9 mouse cellular contexts compared by ENCODE assay signal in genomic region chr17:31304895-31305775, GRCm38 (mm10). TPM values are rescaled to one million over a fixed set of nuclear protein-coding genes. Genes with fewer than 3 reads are reported as not detected.
DNase-seq lines count a peak whose midpoint lies in the region; ATAC-seq and TF ChIP-seq lines count a peak whose summit lies in the region.
"Had no signal": no experiment of that assay in that cellular context is flagged by ENCODE, and none has a peak within 500 bp of the region (broad histone marks: within the 10 kb centered on the region; RNA-seq: fewer than 3 reads in every experiment).

No protein-coding gene starts in this region.

- intact Hi-C loops in left cerebral cortex, postnatal 36 days (cut with DNase I): no loop called here

- no peak overlapping the region for H3K9ac ChIP-seq in heart, embryonic 15.5 days
- no peak overlapping the region for H3K9ac ChIP-seq in liver, adult 2 months (ENCODE audit: low read depth, low read length)
- no peak overlapping the region for H3K9ac ChIP-seq in hindbrain, embryonic 12.5 days
- no peak overlapping the region for H3K9ac ChIP-seq in midbrain, embryonic 15.5 days
- H3K9ac ChIP-seq: limb, embryonic 13.5 days had no signal

- no peaks in the 10 kb centered on the region for H3K79me2 ChIP-seq in liver, adult 2 months (ENCODE audit: control insufficient read depth, insufficient read depth, low read length)

- H3K4me1 ChIP-seq in heart, embryonic 15.5 days (replicated peaks): peaks cover 20% of the 10 kb centered on the region
- peaks cover 6% of the 10 kb centered on the region; the same call in 1 of the 2 replicates for H3K4me1 ChIP-seq in liver, adult 2 months (ENCODE audit: control insufficient read depth, insufficient read depth, low read length)
- peaks cover 15% of the 10 kb centered on the region for H3K4me1 ChIP-seq in hindbrain, embryonic 12.5 days
- H3K4me1 ChIP-seq in midbrain, embryonic 15.5 days: no peaks in the 10 kb centered on the region

- ATAC-seq in heart, embryonic 15.5 days (replicated peaks; ENCODE audit: insufficient number of reproducible peaks, insufficient read depth, low FRiP score, low read depth): peak; percentile 45
- no peak for ATAC-seq in hindbrain, embryonic 12.5 days (ENCODE audit: low FRiP score)
- ATAC-seq in midbrain, embryonic 15.5 days (replicated peaks): no peak

- TF ChIP-seq CTCF in liver, adult 2 months (IDR thresholded peaks at IDR 0.05; ENCODE audit: low read depth, low read length): no peak

- peak; percentile 41 for DNase-seq in ES-CJ7 (ENCODE audit: low read depth, low spot score)
- peak; percentile 92 for DNase-seq in adrenal gland, postnatal 14 days
- peak; percentile 39 for DNase-seq in liver, adult 2 months (ENCODE audit: extremely low read depth, low read depth, low spot score)
- DNase-seq in spleen, adult 18-20 months: peak; percentile 43 to 44
- DNase-seq in left cerebral cortex, postnatal 36 days (ENCODE audit: low spot score in 2 of 2): no peak

- no peaks in the 10 kb centered on the region for H3K27me3 ChIP-seq in heart, embryonic 15.5 days
- H3K27me3 ChIP-seq in liver, adult 2 months (ENCODE audit: control insufficient read depth, insufficient read depth, low read length): no peaks in the 10 kb centered on the region
- no peaks in the 10 kb centered on the region; the same call in 1 of the 2 replicates for H3K27me3 ChIP-seq in hindbrain, embryonic 12.5 days
- H3K27me3 ChIP-seq in midbrain, embryonic 15.5 days (replicated peaks): no peaks in the 10 kb centered on the region
- H3K27me3 ChIP-seq: limb, embryonic 13.5 days had no signal

- H3K9me3 ChIP-seq in heart, embryonic 15.5 days (replicated peaks): no peaks in the 10 kb centered on the region
- no peaks in the 10 kb centered on the region for H3K9me3 ChIP-seq in hindbrain, embryonic 12.5 days (replicated peaks)
- no peaks in the 10 kb centered on the region for H3K9me3 ChIP-seq in midbrain, embryonic 15.5 days
- H3K9me3 ChIP-seq: limb, embryonic 13.5 days had no signal

- peak overlapping the region; percentile 33; the same call in 1 of the 2 replicates for H3K27ac ChIP-seq in heart, embryonic 15.5 days
- H3K27ac ChIP-seq in liver, adult 2 months (replicated peaks; ENCODE audit: insufficient read depth, low read depth, low read length): peak overlapping the region; percentile 7; the same call in 1 of the 2 replicates
- H3K27ac ChIP-seq in hindbrain, embryonic 12.5 days: no peak overlapping the region
- H3K27ac ChIP-seq in midbrain, embryonic 15.5 days: no peak overlapping the region
- H3K27ac ChIP-seq: limb, embryonic 13.5 days had no signal

- H3K4me3 ChIP-seq in heart, embryonic 15.5 days: no peak overlapping the region
- H3K4me3 ChIP-seq in liver, adult 2 months (ENCODE audit: insufficient read depth, low read depth, low read length): no peak overlapping the region
- H3K4me3 ChIP-seq in hindbrain, embryonic 12.5 days: no peak overlapping the region
- no peak overlapping the region for H3K4me3 ChIP-seq in midbrain, embryonic 15.5 days
- H3K4me3 ChIP-seq: limb, embryonic 13.5 days had no signal

- TF ChIP-seq POLR2A in liver, adult 2 months (IDR thresholded peaks at IDR 0.05; ENCODE audit: extremely low read depth, insufficient read depth, low read length): no peak

- H3K4me2 ChIP-seq in heart, embryonic 15.5 days: no peak overlapping the region
- no peak overlapping the region for H3K4me2 ChIP-seq in hindbrain, embryonic 12.5 days (replicated peaks)
- H3K4me2 ChIP-seq in midbrain, embryonic 15.5 days: no peak overlapping the region
- H3K4me2 ChIP-seq: limb, embryonic 13.5 days had no signal

- no peaks in the 10 kb centered on the region for H3K36me3 ChIP-seq in heart, embryonic 15.5 days
- no peaks in the 10 kb centered on the region for H3K36me3 ChIP-seq in liver, adult 2 months (ENCODE audit: control insufficient read depth, insufficient read depth, low read length)
- H3K36me3 ChIP-seq in hindbrain, embryonic 12.5 days: no peaks in the 10 kb centered on the region
- no peaks in the 10 kb centered on the region for H3K36me3 ChIP-seq in midbrain, embryonic 15.5 days (replicated peaks)
- H3K36me3 ChIP-seq: limb, embryonic 13.5 days had no signal

- WGBS in heart, embryonic 15.5 days: 41% methylated on average over 12 of the region's 12 CpGs
- WGBS in liver, adult 2 months: 49% methylated on average over 12 of the region's 12 CpGs
- WGBS in hindbrain, embryonic 12.5 days: 58% methylated on average over 12 of the region's 12 CpGs
- 61% methylated on average over 12 of the region's 12 CpGs for WGBS in midbrain, embryonic 15.5 days

RNA-seq across cellular contexts. Expression of gene Slc37a1, which starts 18.5 kb away (rescaled TPM):
- 6.7 and 13.3 TPM in 2 replicates for total RNA-seq in adrenal gland, postnatal 14 days (2021)
- polyA plus RNA-seq in heart, embryonic 15.5 days (2015; fragmentation: Nextera tagmentation; extraction: Ambion mirVana): 8.7 and 9.1 TPM in 2 replicates
- total RNA-seq in liver, adult 2 months (2014; rRNA removed): 1.4 and 3.6 TPM in 2 replicates
- polyA plus RNA-seq in liver, adult 2 months (2012; rRNA removed): 1.8 and 4.7 TPM in 2 replicates
- 1 to 10 TPM; 8.2 to 9.9 TPM for total RNA-seq in left cerebral cortex, postnatal 36 days (2021)
- 15.5 and 15.8 TPM in 2 replicates for polyA plus RNA-seq in hindbrain, embryonic 12.5 days (2016; fragmentation: Nextera tagmentation; extraction: Ambion mirVana)
- 12.8 and 13.4 TPM in 2 replicates for polyA plus RNA-seq in midbrain, embryonic 15.5 days (2015; fragmentation: Nextera tagmentation; extraction: Ambion mirVana)

RNA-seq across cellular contexts. Expression of gene Rsph1, which starts 28.0 kb away (rescaled TPM):
- total RNA-seq in adrenal gland, postnatal 14 days (2021): 6.4 and 6.7 TPM in 2 replicates
- polyA plus RNA-seq in heart, embryonic 15.5 days (2015; fragmentation: Nextera tagmentation; extraction: Ambion mirVana): 2.2 and 2.3 TPM in 2 replicates
- total RNA-seq in liver, adult 2 months (2014; rRNA removed): not detected in 2 replicates
- not detected in 2 replicates for polyA plus RNA-seq in liver, adult 2 months (2012; rRNA removed)
- total RNA-seq in left cerebral cortex, postnatal 36 days (2021): 10 to 100 TPM; 14.0 to 15.1 TPM
- 6.9 and 8.2 TPM in 2 replicates for polyA plus RNA-seq in hindbrain, embryonic 12.5 days (2016; fragmentation: Nextera tagmentation; extraction: Ambion mirVana)
- 4.7 and 6.4 TPM in 2 replicates for polyA plus RNA-seq in midbrain, embryonic 15.5 days (2015; fragmentation: Nextera tagmentation; extraction: Ambion mirVana)

Comparison
In these comparisons a context has a peak if more than half of its experiments do, and no peak if none do; other contexts are left out.
1. DNase-seq: peak in ES-CJ7 (single experiment), adrenal gland, postnatal 14 days (single experiment), liver, adult 2 months (single experiment) and spleen, adult 18-20 months (2 of 2); none in left cerebral cortex, postnatal 36 days (0 of 2).
2. H3K27ac ChIP-seq: peak in heart, embryonic 15.5 days (single experiment) and liver, adult 2 months (single experiment); none in hindbrain, embryonic 12.5 days (single experiment) and midbrain, embryonic 15.5 days (single experiment).